Mouse (Mus musculus) kidney, postnatal 4 days (tissue): ENCODE data around the gene Man1b1.

Source experiments
- DNase-seq, 2 experiments: peaks; one replicate each; pipeline ENCODE4 v3.0.0; 2021; ENCODE audit warnings: mixed read lengths in 2 of 2

Man1b1 gene

DNA sequence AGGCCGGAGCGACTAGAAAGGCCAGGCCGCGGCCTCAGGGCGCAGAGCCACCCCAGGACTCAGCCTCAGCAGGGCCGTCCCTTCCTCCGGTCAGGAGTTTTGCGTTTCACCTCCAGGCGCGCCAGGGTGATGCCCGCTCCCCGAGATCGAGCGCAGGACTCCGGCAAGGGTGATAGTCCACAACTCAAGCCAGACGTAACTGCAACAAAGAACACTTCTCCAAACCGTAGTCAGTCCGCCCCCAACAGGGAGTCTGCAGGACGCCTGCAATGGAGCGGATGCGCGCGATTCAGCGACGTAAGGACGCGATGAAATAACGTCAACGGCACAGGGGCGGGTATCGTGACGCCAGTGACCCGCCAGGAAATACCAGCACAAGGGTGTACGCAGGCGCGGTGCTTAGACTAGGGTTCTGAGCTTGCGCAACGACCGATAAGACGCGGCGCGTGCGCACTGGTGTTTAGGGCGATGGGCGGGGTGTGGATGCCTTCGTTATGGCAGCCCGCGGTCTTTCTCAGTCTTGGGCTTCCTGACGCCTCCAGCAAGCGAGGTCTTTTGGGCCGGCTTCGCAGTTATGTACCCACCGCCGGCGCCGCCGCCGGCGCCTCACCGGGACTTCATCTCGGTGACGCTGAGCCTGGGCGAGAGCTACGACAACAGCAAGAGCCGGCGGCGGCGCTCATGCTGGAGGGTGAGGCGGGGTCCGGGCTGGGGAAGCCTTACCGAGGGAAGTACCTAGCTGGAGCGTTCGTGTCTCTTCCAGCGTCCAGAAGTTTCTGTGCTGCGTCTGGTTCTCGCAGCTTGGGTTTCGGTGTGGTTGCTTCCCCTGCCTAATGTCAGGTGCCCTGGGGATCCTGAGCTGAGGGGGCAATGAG lies at the start of gene Man1b1:
Gene Man1b1 (plus strand): TSS at position 53 of the 875 bp plus-strand sequence.
- peak; percentile 100 for DNase-seq

DNA sequence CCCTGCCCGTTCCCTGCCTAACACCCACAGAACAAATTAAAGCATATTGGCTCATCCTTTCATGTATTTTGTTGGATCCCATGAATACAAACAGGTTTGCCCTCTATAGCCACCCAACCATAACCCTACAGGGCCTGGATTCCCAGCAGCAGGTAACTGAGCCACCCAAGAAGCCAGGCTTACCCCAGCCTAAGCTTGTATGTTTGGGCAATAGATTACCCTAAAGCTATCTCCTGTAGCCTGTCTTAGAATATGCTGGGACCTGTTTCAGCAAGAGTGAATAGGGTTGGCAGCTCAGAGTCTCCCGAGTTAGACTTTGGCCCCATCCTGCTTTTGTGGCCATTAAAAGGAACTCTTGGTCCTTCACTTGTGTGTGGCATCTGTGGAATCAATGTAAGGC lies 46.6 kb upstream of the Man1b1 start:
- DNase-seq = no peak

DNA sequence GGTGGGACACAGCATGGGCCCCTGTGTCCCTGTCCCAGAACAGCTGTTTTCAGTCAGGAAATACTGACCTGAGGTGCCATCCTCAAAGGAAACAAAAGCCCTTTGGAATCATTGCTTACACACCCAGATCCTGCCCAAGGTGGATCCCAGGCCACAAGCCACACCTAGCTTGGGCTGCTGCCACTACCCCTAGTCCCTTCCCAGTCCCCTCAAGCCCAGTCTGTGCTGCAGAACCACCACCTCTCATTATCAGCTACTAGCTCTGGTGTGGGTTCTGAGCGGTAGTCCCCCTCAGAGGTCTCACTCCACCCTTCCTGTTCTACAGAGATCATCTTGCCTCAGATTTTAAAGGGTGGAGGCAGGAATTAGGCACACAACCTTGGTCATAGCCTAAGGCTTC lies 45.8 kb upstream of the Man1b1 start:
- DNase-seq = no peak

DNA sequence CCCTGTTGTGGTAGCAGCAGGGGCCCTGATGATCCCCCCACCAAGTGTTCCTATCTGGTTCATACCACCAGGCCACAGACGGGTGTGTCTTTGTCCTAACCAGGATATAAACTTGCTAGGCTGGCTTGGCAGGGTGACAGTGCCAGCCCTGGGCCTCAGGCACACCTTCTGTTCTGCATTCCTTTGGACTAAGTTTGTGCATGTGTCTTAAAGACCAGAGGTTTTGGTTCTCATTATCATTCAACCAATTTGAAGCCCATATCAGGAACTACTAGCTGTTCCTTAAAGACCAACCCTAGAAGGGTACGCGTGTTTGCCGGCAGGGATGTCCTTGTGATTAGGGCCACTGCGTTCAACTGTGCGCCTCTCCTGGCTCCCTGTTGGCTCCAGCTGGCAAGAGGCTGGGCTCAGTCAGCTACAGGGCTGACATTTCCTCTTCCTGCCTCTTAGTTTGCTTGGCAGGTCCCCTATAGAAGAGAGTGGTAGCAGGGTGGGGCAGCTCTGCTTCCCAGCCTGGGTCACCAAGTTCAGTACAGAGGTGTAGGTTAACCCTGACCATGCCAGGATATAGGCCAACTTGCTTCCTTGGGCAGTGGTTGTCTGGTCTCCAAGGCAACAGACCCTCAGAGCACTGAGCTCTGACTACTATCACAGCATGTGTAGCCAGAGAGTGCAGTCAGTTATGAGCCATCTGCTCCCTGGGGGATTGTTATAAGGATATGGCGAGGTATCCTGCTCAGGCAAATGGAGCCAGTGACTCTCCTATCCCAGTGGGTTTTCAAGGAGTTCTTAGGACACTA lies 45.1 kb upstream of the Man1b1 start:
- peak in 1 of 2 experiments; percentile 43 for DNase-seq

DNA sequence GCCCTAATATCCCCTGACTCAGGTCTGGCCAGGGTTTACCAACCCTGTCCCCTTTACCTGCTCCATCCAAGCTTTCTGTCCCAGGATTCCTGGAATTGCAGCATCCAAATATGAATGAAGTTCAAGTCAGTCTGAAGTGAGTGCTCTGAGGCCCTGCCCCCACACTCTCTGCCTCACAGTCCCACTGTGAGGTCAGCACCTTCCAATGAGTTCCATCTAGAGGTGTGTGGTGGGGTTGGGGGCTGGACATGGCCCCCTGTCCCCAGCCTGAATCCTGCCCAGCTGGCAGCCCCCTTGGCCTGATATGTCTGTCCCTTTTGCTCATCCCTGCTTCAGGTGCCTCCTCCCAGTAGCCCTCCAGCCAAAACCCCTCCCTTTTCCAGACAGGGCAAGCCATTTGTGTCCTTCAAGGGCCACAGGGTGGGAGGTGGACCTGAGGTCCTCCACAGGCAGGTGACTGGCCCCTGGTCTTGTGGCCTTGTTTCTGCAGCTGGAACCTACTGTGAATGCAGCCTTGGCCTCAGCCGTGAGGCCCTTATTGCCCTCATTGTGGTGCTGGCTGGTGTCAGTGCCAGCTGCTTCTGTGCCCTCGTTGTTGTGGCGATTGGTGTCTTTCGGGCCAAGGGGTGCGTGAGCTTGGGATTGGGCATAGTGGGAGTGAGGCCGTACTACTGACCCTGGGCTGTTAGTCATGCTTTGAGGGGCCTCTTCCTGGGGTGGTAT lies 44.0 kb upstream of the Man1b1 start, which contains the start of gene Tmem210:
Gene Tmem210 (plus strand): TSS at position 219 of the 723 bp plus-strand sequence.
- no peak for DNase-seq

DNA sequence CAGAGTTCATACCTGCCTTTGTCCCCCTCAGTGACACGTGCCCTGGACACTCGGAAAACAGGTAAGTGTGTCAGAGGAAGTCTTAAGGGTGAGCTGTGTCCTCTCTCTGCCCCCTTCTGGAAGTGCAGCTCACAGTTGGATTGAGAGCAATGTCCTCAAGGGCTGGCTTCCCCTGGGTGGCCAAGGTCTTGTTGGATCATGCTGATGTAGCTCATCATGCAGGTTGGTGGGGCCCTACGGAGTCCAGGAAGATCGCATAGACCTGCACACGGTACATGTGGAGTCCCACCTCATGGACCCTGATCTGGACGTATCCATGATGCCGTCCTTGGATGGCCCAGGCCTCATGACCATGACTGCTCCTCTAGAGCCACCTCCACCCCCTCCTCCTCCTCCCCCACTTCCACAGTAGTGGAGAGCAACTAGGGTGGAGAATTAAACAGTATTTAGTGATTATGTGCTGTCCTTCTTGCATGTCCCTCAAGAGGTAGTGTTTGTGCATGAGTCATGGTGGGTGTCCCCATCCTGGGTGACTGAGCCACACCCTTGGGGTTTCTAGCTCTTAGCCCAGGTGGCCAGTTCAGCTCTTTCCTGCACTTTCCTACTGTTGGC lies 43.3 kb upstream of the Man1b1 start:
- no peak for DNase-seq

DNA sequence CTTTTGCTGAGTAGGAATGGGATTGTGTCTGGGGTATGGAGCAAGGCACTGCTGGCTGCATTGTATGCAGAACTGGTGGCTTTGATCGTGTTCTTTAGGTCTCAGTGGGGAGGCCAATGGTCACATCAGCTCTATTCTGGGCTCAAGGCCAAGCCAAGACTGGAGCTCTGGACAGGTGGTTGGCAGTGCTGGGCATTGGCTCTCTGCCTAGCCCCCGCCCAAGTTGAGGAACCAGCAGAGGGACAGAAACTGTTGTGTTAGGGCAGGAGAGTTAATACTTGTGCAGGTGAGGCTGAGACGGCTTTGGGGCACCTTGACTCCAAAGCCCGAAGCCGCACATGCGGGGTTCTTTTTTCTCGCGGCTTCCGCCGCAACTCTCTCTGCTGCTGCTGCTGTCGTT lies 42.5 kb upstream of the Man1b1 start, which contains the start of gene Lrrc26:
Gene Lrrc26 (plus strand): TSS at position 265 of the 400 bp plus-strand sequence.
- DNase-seq = peak; percentile 45 to 63

DNA sequence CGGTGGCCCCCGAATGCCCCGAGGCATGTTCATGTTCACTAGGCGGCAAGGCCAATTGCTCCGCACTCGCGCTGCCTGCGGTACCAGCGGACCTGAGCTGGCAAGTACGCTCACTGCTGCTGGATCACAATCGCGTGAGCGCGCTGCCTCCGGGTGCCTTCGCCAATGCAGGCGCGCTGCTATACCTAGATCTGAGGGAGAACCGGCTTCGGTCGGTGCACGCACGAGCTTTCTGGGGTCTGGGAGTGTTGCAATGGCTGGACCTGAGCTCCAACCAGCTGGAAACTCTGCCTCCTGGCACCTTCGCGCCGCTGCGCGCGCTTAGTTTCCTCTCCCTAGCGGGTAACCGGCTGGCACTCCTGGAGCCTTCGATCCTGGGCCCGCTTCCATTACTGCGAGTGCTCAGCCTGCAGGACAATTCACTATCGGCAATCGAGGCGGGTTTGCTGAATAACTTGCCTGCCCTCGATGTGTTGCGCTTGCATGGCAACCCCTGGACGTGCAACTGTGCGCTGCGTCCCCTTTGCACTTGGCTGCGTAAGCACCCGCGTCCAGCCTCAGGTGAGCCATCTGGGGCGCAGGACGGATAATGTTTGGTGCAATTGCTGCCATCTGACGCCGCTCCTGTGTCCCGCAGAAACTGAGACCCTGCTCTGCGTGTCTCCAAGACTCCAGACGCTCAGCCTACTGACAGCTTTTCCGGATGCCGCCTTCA lies 41.9 kb upstream of the Man1b1 start:
- peak; percentile 34 to 60 for DNase-seq

DNA sequence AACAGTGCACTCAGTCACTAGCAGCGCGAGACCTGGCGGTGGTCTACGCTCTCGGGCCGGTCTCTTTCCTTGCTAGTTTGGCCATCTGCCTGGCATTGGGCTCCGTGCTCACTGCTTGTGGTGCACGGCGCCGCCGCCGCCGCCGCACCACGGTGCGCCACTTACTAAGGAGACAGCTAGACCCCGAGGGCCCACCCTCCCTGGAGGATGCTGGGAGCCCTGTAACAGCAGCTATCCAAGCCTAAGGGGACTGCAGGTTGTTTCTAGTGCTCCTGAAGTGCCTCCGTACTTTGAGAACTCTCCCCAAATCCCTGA lies 41.4 kb upstream of the Man1b1 start:
- peak in 1 of 2 experiments; percentile 35 for DNase-seq

DNA sequence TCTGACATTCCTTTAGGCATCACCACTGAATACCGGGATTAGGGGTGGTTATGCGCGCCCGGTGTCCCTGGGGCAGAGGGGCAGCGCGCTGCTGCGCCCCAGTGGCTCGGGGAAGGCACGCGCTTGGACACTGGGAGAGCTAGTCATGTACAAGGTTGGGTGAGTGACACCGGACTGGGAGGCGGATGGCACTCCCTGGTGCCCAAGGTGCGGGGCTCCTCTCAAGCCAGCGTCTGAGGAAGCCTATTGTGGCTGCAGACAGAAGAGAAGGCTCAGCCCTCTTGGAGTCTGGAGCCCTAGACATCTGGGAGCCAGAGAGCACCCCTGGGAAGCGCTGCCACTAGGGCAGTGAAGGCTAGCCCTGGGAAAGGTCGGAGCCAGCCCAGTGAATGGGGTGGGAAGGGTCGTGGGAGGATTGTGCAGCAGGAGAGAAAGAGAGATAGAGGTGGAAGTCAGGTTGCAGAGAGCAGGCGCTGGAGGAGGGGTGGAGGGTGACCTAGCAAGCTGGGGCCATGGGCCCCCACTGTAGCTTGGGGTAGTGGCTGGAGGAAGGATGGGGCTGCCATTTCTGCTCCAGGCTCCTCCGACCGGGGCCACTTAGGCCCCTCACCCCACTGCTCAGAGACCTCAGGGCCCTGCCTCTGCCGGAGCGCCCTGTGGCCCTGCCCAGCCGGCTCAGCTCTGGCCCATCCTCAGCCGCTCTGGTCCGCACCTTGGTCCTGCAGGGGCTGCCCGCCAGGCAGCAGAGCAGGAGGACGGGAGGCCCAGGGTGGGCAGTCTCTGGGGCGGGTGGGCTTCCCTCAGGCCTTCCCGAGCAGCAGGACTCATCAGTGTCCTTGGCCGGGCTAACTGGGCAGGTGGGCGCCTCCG lies 40.7 kb upstream of the Man1b1 start:
- DNase-seq = peak in 1 of 2 experiments; percentile 29

DNA sequence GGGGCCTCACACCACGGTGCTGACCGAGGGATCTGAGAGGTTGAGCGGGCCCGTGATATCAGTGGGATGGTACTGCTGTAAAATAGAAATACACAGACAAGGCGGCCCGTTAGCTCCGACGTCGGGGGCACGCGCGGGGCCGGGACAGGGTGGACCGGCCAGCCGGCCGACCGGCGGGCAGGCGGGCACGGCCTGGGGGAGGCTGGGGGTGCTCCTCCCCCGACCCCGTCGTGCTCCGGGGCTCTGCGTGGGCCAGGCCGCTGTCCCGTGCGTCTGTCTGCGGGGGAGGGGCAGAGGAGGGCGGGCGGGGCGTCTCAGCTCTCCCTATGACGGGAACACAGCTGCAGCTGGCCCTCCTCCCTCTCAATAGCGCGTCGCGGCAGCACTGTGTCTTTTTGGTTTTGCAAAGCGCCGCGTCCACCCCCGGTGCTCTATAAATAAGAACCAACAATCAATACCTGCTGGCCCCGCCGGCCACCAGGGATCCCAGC lies 40.0 kb upstream of the Man1b1 start:
- DNase-seq = peak; percentile 44 to 55

DNA sequence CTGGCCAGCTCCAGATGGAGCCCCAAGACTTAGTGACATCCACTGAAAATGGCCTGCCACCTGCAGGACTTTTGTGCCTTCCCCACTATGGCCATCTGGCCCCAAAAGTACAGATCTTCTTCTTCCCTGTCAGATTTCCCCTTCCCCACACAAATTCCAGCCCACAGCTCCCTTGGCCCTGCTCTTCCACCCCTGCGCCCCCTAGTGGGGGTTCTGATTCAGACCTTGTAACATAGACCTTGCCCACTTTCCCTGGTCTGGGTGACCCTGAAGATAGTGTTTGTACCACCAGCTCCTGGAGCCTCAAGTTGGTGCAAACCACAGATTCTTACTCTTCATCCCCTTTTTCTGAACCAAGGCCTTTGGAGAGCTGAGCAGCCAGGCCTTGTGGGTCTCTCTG lies 39.3 kb upstream of the Man1b1 start:
- peak; percentile 88 to 89 for DNase-seq

DNA sequence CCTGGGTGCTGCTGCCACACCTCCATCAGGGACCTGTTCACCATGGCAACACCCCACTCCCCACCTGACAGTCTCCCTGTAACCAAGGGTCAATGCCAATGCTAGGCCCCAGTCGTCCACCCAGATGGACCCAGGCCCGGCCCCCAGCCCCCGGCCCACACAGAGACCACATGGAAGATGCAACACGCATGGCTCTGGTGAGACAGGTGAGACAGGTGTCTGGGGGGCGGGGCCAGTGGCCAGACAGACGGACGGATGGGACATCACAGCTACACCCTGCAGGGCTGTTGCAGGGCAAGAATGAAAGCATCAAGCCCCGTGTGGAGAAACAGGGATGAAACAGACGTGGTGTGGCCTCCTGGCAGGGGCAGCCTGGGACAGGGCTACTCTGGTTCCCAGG lies 38.4 kb upstream of the Man1b1 start:
- no peak for DNase-seq

DNA sequence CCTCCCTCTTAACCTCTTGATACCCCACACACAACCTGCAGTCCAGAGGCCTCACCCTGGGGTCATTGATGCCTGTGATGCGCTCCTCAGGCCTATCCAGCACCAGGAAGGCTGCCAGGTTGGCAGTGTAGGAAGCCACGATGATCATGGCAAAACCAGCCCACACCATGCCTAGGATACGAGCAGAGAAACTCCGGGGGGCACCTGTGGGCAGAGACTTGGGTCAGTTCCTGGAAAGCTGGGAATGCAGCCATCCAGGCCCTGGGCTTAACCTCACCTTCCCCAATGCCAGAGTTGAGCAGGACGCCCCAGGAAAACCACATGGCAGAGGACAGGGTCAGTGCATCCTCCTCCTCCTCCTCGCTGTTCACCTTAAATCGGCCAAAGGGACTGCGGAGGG lies 35.0 kb upstream of the Man1b1 start:
- DNase-seq = no peak

DNA sequence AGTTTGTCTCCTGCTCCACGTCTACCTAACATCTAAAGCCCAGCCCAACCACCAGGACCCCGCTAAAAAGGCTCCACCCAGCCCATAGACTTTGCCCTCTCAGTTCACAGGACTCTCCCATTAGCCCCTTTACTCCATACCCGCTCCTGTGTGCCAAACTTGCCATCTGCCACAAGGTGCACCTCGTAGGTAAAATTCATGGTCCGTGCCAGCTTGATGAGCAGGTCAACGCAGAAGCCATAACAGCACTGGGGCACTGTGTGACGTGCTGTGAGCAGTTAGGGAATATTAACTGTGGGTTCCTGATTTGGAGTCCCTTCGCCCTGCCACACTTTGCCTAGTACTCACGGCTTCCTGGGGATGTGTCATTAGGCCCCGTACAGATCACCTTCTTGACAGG lies 34.1 kb upstream of the Man1b1 start:
- no peak for DNase-seq

DNA sequence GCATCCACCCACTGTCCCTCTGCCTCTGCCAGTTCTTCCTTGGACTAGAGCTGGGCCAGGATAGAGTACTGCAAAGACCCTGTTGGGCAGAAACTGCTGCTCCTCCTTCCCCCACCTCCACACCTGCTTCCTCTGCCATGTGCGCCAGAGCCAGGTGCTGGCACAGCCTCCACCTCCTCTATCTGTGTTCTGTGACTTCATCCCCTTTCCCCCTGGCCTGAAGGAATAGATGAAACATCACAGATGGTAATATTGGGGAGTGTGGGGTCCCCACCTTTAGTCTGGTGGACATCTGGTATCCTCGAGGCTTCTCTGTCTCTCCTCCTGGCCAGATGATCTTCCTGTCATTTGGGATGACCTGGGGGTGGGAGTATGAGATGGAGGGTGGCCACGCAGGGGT lies 28.7 kb upstream of the Man1b1 start:
- DNase-seq = no peak

DNA sequence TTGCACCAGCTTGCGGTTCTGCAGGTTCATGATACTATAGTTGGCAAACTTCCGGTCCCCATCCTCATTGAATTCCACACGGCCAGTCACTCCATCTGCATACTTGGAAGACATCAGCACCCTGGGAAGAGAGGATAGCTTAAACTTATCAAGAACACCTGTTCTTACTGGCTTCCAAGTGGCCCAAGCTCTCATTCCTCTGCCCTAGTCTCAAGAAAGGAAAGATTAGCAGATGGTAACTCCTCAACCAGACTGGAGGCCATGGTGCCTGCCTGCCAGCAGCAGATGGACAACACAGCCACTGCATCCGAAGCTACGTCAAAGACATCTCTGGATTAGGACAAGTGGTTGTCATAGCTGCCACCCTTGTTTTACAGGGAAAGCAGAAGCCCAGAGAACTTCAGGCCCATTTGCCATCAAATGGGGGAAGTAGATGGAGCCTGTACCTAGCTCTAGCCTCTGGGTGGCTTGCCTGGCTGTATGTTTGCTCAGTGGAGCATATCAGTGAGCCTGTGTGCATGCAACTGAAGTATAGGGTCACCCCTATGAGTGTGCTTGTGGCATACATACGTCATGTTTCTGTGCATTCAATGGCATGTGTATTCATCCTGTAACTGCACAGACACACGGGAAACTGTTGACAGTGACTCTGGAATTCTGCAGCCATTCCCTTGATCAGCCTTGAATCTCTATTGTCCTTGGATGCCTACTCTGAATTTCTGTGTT lies 28.0 kb upstream of the Man1b1 start:
- DNase-seq = no peak

DNA sequence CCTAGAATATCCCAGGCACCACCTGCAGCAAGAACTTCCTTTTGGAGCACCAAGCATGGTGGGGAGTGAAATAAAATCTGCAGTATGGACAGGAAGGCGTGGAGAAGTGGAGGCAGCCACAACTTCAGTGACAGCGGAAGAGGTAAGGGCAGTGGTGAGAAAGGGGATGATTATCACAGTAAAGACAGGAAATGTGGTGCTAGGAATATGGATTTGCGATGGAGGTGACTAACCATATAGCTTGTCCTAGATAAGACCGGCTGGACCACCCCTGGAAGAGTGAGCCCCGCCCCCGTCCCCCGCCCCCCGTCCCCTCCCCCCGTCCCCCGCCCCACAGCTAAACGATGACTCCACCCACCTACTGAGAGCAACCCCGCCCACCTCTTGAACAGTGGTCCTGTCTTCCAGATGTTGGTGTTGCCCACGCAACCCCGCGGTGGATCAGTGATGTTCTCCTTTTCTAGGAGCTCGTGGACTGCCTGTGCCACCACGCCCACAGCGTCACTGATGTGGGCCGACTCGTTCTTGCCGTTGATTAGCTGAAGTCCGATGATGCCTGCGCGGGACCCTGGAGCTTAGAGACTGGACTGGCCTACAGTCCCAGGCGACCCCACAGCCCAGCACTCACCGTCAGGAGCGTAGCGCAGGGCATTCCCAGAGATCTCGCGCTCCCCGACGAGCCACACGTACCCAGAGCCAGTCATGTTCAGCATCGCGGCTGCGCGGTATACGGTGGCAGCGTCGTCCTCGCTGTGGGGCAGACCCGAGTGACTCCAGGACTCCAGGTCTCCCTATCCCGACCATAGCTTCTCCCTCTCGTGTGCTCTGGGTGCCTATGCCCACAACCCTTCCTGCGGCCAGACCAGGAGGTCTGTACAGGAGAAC lies 27.2 kb upstream of the Man1b1 start:
- peak; percentile 53 to 68 for DNase-seq
